Mouse (Mus musculus) CD8-positive naive resting alpha-beta T cell, adult 2 months (primary cell): ENCODE results near the gene Dnajc3.

ENCODE experiments used
- DNase-seq, 2 experiments: peaks; one replicate each; pipeline ENCODE4 v3.0.0; 2022; ENCODE audit warnings: low read depth in 2 of 2, low spot score in 2 of 2

Dnajc3 gene

GRCm38 (mm10) chr14:118937533-118938492 lies at the start of gene Dnajc3:
Dnajc3 (plus strand) TSS chr14:118937976.
- peak; percentile 96 for DNase-seq

DNA sequence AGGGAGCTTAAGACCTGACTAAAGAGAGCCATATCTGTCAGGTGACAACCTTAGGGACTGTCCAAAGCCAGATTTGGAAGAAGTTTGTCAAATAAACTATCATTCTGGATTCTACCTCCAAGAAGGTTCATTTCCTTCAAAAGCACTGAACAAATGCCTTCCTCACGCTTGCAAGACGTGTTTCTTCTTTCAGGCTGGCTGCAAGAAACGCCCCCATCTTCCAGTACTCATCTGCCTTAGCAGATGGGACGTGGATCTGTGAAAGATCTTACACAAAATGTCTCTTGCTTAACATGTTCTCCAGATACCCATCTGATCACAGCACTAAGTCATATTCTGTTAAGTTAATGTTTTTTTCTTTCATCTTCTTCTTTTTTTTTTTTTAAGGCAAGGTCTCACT lies 47.7 kb upstream of the Dnajc3 start:
- DNase-seq = no peak

- DNase-seq = no peak
Observed at GRCm38 (mm10) chr14:118895228-118895627, 42.5 kb upstream of the Dnajc3 start.

- no peak for DNase-seq
Observed at GRCm38 (mm10) chr14:118895655-118896054, 42.1 kb upstream of the Dnajc3 start.

DNA sequence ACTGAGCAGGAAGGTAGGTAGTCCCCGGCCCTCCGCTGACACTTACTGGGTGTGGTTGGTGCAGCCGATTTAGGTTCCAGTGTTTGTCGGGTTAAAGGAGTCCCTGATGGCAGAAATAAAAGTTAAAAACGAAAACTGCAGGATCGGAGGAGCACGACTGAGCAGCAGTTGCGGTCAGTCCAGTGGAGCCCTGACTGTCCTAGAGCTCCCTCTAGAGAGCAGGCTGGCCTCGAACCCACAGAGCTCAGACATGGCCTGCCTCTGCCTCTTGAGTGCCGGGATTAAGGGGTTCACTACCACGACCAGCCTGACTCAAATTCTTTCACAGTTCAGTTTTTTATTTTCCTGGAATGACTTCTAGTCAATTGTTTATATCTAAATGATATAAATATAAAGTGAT lies 37.8 kb upstream of the Dnajc3 start:
- no peak for DNase-seq

- DNase-seq = no peak
Observed at GRCm38 (mm10) chr14:118900911-118901310, 36.9 kb upstream of the Dnajc3 start.

GRCm38 (mm10) chr14:118903397-118903796 lies 34.4 kb upstream of the Dnajc3 start:
- no peak for DNase-seq

GRCm38 (mm10) chr14:118903867-118904562 lies 33.8 kb upstream of the Dnajc3 start:
- no peak for DNase-seq

GRCm38 (mm10) chr14:118907592-118907991 lies 30.2 kb upstream of the Dnajc3 start:
- no peak for DNase-seq

GRCm38 (mm10) chr14:118909872-118910271 lies 27.9 kb upstream of the Dnajc3 start:
- no peak for DNase-seq

GRCm38 (mm10) chr14:118910332-118911222 lies 27.2 kb upstream of the Dnajc3 start:
- DNase-seq = peak in 1 of 2 experiments; percentile 44

DNA sequence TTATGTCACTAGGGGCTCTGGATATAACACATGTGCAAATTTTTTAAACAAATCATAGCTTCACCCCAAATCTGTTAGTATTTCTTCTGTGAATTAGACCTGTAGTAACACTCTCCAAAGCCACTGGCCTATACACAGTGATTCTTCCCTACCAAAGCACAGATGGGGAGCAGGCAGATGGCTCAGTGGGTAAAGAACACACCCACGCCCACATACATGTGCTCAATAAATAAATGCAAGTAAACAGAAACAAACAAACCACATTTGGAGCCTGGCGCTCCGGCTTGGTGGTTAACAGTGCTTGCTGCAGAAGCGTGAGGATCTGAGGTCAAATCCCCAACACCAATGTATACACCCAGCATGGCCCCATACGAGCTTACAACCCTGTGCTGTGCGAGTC lies 26.3 kb upstream of the Dnajc3 start:
- no peak for DNase-seq

DNA sequence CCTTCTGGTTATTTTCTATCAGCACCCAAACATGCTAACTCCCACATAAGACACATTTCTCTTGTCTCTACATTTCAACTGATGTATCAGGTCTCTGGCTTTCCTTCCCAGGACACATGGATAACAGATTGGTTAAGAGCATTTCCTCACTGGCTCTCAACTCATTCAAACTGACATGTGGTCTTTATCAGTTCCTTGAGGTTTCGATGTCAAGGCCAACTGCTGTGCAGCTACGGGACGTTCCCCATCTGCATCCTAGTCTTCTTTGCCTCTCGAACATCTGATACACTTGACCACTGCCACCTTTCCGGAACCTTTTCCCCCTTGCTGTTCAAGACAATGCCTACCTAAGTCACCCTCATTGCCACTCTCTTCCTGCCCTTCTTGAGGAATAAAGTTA lies 24.1 kb upstream of the Dnajc3 start:
- no peak for DNase-seq

DNA sequence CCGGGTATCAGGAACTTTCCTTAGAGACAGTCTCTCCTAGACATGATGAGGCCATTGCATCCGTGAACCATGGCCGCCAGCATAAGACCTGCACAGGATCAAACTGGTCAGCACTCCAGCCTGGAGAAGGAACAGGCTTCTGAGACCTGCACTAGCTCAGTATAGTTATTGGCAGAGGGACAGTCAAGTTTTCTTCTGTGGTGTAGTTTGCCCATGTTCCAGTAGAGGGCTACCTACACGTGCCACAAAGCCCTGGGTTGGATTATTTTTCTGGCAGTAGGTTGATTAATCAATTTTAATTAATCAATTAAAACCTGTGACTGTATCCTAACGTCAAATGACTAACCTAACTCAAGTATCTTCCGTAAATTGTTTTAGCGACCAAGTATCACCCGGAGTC lies 18.8 kb upstream of the Dnajc3 start:
- DNase-seq = peak in 1 of 2 experiments; percentile 14

DNA sequence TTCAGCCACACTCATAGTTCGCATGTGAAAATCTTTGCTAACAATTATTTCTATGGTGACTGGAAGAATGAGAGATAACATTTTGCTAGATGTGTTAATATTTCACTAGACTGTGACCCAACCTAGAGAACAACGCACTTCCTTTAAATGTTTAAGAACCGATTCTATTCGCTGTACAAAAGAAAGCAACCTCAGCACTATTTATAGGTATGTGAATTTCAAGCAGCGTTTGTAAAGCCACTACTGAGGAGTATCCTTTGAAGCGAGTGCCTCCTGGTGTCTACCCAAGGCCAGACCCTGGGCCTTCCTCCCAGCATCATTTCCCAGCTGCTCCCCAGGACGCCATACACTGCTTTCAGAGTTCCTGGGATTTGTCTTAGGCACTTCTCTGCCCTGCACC lies 17.1 kb upstream of the Dnajc3 start:
- peak in 1 of 2 experiments; percentile 19 for DNase-seq

- DNase-seq = no peak
Observed at GRCm38 (mm10) chr14:118922251-118922650, 15.5 kb upstream of the Dnajc3 start.

GRCm38 (mm10) chr14:118922667-118923184 lies 15.1 kb upstream of the Dnajc3 start:
- DNase-seq = peak in 1 of 2 experiments; percentile 14

- peak in 1 of 2 experiments; percentile 59 for DNase-seq
Observed at GRCm38 (mm10) chr14:118924673-118925615, 12.8 kb upstream of the Dnajc3 start, which contains the start of gene Dzip1. Dzip1 (minus strand) TSS chr14:118925460.

- DNase-seq = no peak
Observed at GRCm38 (mm10) chr14:118928565-118928964, 9.2 kb upstream of the Dnajc3 start.

DNA sequence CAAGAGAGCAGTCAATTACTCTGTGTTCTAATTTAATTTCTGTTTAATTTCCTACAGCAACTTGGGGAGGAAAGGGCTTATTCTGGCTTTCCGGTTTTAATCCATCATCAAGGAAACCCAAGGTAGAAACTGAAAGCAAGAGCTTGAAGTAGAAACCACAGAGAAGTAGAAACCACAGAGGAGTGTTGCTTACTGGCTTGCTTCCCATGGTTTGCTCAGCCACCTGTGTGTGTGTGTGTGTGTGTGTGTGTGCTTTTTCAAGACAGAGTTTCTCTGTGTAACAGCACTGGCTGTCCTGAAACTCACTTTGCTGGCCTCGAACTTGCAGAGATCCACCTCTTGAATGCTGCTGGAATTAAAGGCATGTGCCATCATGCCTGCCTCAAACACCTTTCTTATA lies 8.0 kb upstream of the Dnajc3 start:
- peak; percentile 55 to 70 for DNase-seq
